Mouse (Mus musculus) ovary, postnatal 14 days (tissue): ENCODE data around the gene Slc38a3.

Experiments used
- DNase-seq: peaks from one replicate; pipeline ENCODE4 v3.0.0; 2022; ENCODE audit warnings: low spot score

The Slc38a3 gene

GRCm38 (mm10) chr9:107635279-107636028 lies 33.9 kb downstream of the Slc38a3 start, which contains the start of gene Gnai2:
Gnai2 (minus strand) TSS chr9:107635367.
- DNase-seq, result peak; percentile 95

- DNase-seq, result no peak
These were observed 34.7 kb downstream of the Slc38a3 start for GRCm38 (mm10) chr9:107634406-107635278.

- no peak for DNase-seq
These were observed 35.5 kb downstream of the Slc38a3 start for GRCm38 (mm10) chr9:107633661-107634405.

GRCm38 (mm10) chr9:107633091-107633660 lies 36.2 kb downstream of the Slc38a3 start:
- DNase-seq, result peak; percentile 69

GRCm38 (mm10) chr9:107632478-107632877 lies 36.9 kb downstream of the Slc38a3 start:
- DNase-seq, result no peak

GRCm38 (mm10) chr9:107631861-107632260 lies 37.5 kb downstream of the Slc38a3 start:
- no peak for DNase-seq

- DNase-seq, result no peak
These were observed 38.0 kb downstream of the Slc38a3 start for GRCm38 (mm10) chr9:107631311-107631826.

GRCm38 (mm10) chr9:107630576-107630975 lies 38.8 kb downstream of the Slc38a3 start:
- DNase-seq, result no peak

- DNase-seq, result no peak
These were observed 39.4 kb downstream of the Slc38a3 start for GRCm38 (mm10) chr9:107629901-107630425.

GRCm38 (mm10) chr9:107629411-107629730 lies 40.0 kb downstream of the Slc38a3 start:
- no peak for DNase-seq

GRCm38 (mm10) chr9:107628721-107629410 lies 40.5 kb downstream of the Slc38a3 start:
- no peak for DNase-seq

GRCm38 (mm10) chr9:107627387-107628255 lies 41.7 kb downstream of the Slc38a3 start:
- no peak for DNase-seq

GRCm38 (mm10) chr9:107626844-107627277 lies 42.5 kb downstream of the Slc38a3 start:
- peak; percentile 77 for DNase-seq

GRCm38 (mm10) chr9:107626158-107626843 lies 43.0 kb downstream of the Slc38a3 start:
- DNase-seq, result no peak

GRCm38 (mm10) chr9:107625351-107626128 lies 43.8 kb downstream of the Slc38a3 start:
- no peak for DNase-seq

- DNase-seq, result no peak
These were observed 44.4 kb downstream of the Slc38a3 start for GRCm38 (mm10) chr9:107624951-107625350.

GRCm38 (mm10) chr9:107624539-107624938 lies 44.8 kb downstream of the Slc38a3 start:
- DNase-seq, result no peak

GRCm38 (mm10) chr9:107620954-107621353 lies 48.4 kb downstream of the Slc38a3 start:
- no peak for DNase-seq

- no peak for DNase-seq
These were observed 49.8 kb downstream of the Slc38a3 start for GRCm38 (mm10) chr9:107619546-107619879.
